Mouse (Mus musculus) heart, postnatal 0 days (tissue): ENCODE measurements around the gene Immp2l. TPM values are rescaled to one million over a fixed set of nuclear protein-coding genes. Genes with fewer than 3 reads are reported as not detected.

Experiments used
- ATAC-seq: fragments of 200-750 bp; cut with Nextera tagmentation; 2 replicates; pipeline ENCODE4 v1.8.0; 2017; ENCODE audit warnings: low read depth, moderate number of reproducible peaks, moderate library complexity; ENCODE audit not compliant: insufficient read depth
- DNase-seq: peaks from one replicate; pipeline ENCODE4 v3.0.0-alpha.2; 2016; ENCODE audit warnings: low spot score
- H3K27ac ChIP-seq: fragments of 300-500 bp; sonication (generic); 2 replicates; pipeline ENCODE4 v1.5.1; 2014; ENCODE audit warnings: low read depth, mild to moderate bottlenecking
- H3K27me3 ChIP-seq: fragments of 300-500 bp; sonication (generic); 2 replicates; pipeline ENCODE4 v1.6.1; 2014; ENCODE audit warnings: low read length, mixed read lengths; ENCODE audit not compliant: control insufficient read depth, insufficient read depth
- H3K36me3 ChIP-seq: fragments of 300-500 bp; sonication (generic); replicated peaks from 2 replicates; pipeline ENCODE4 v1.6.1; 2014; ENCODE audit warnings: low read length, mixed read lengths; ENCODE audit not compliant: control insufficient read depth, insufficient read depth
- H3K4me1 ChIP-seq: fragments of 300-500 bp; sonication (generic); 2 replicates; pipeline ENCODE4 v1.6.1; 2014; ENCODE audit warnings: antibody characterized with exemption; ENCODE audit not compliant: control insufficient read depth, insufficient read depth
- H3K4me2 ChIP-seq: fragments of 300-500 bp; sonication (generic); 2 replicates; pipeline ENCODE4 v1.6.1; 2014; ENCODE audit warnings: low read depth, mild to moderate bottlenecking, low read length, moderate library complexity
- H3K4me3 ChIP-seq: fragments of 300-500 bp; sonication (generic); 2 replicates; pipeline ENCODE4 v1.5.1; 2014; ENCODE audit warnings: low read depth, low read length
- H3K9ac ChIP-seq: fragments of 300-500 bp; sonication (generic); replicated peaks from 2 replicates; pipeline ENCODE4 v1.6.1; 2014; ENCODE audit warnings: low read depth, low read length, mixed read lengths
- H3K9me3 ChIP-seq: fragments of 300-500 bp; sonication (generic); replicated peaks from 2 replicates; pipeline ENCODE4 v1.6.1; 2016; ENCODE audit warnings: low read length; ENCODE audit not compliant: control insufficient read depth
- CTCF ChIP-seq: IDR thresholded peaks from 2 replicates; pipeline ENCODE4 v1.5.1; 2016; ENCODE audit warnings: antibody characterized with exemption, control low read depth, low read depth
- EP300 ChIP-seq: IDR thresholded peaks from 2 replicates; pipeline ENCODE4 v1.6.1; 2016; ENCODE audit warnings: antibody characterized with exemption, low read depth
- WGBS: fragments of 180-500 bp; shearing (Covaris S2); extraction: QIAGEN DNeasy Blood & Tissue Kit; methylation state at CpG from one replicate; pipeline ENCODE4 v1.1.7; 2014; 5-methylcytosine and 5-hydroxymethylcytosine counted together
- polyA plus RNA-seq: library from polyadenylated mRNA; unstranded; fragments of >200 nt; fragmentation: Nextera tagmentation; extraction: Ambion mirVana; gene quantifications from 2 replicates; pipeline ENCODE4 v1.2.1, GENCODE M21; 2015
- total RNA-seq: library from RNA; depleted of rRNA; stranded (reverse); fragments of >200 nt; gene quantifications from 2 replicates; pipeline ENCODE4 v1.2.3, GENCODE M21; 2014; ENCODE audit warnings: low replicate concordance

Immp2l gene
- total and polyA plus RNA-seq, 2 experiments from 2014 or later: 3.6 to 10.8 TPM

DNA sequence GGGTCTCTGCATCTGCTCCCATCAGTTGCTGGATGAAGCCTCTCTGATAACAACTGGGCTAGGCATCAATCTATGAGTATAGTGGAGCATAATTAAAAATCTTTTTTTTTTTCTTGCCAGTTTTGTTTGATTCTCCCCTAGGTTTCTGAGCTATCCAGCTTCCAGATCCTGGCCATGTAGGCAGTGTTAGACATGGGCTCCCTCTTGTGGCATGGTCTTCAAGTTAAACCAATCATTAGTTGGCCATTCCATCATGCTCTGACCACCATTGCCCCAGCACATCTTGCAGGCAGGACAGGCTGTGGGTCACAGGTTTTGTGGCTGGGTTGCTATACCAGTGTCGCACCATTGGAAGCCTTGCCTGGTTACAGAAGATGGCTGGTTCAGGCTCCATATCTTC is 656.3 kb downstream of the Immp2l start:
- no peaks in the 10 kb centered on the region for H3K36me3 ChIP-seq
- no peaks in the 10 kb centered on the region for H3K4me1 ChIP-seq
- no peaks in the 10 kb centered on the region for H3K27me3 ChIP-seq
- no peak overlapping the region for H3K9ac ChIP-seq
- no peaks in the 10 kb centered on the region for H3K9me3 ChIP-seq
- no peak overlapping the region for H3K4me3 ChIP-seq
- WGBS: 71% methylated on average over 1 of the region's 1 CpGs
- no peak overlapping the region for H3K4me2 ChIP-seq
- no peak for ATAC-seq
- no peak overlapping the region for H3K27ac ChIP-seq
- TF ChIP-seq CTCF (peak; percentile 44), EP300 (no peak)
- no peak for DNase-seq

GRCm38 (mm10) chr12:41682141-41682540 is 658.3 kb downstream of the Immp2l start:
- ATAC-seq: no peak
- no peak overlapping the region for H3K4me2 ChIP-seq
- no peak overlapping the region for H3K9ac ChIP-seq
- H3K4me3 ChIP-seq: no peak overlapping the region
- 50% methylated on average over 1 of the region's 1 CpGs for WGBS
- no peaks in the 10 kb centered on the region for H3K9me3 ChIP-seq
- no peaks in the 10 kb centered on the region for H3K36me3 ChIP-seq
- no peaks in the 10 kb centered on the region for H3K27me3 ChIP-seq
- no peaks in the 10 kb centered on the region for H3K4me1 ChIP-seq
- TF ChIP-seq CTCF (no peak), EP300 (no peak)
- no peak for DNase-seq
- no peak overlapping the region for H3K27ac ChIP-seq

- no peak for TF ChIP-seq CTCF
- TF ChIP-seq EP300: no peak
- Histone ChIP-seq H3K4me1 (no peaks in the 10 kb centered on the region), H3K27ac (no peak overlapping the region), H3K4me2 (no peak overlapping the region), H3K4me3 (no peak overlapping the region), H3K9me3 (no peaks in the 10 kb centered on the region), H3K27me3 (no peaks in the 10 kb centered on the region), H3K36me3 (no peaks in the 10 kb centered on the region), H3K9ac (no peak overlapping the region)
- DNase-seq (no peak), ATAC-seq (no peak)
- WGBS: 81% methylated on average over 3 of the region's 3 CpGs
Observed at GRCm38 (mm10) chr12:41689809-41690208, 665.9 kb downstream of the Immp2l start.

GRCm38 (mm10) chr12:41710608-41711007 is 686.7 kb downstream of the Immp2l start:
- Histone ChIP-seq H3K4me2 (no peak overlapping the region), H3K4me3 (no peak overlapping the region), H3K27me3 (no peaks in the 10 kb centered on the region), H3K36me3 (no peaks in the 10 kb centered on the region), H3K9me3 (no peaks in the 10 kb centered on the region), H3K9ac (no peak overlapping the region), H3K27ac (no peak overlapping the region), H3K4me1 (no peaks in the 10 kb centered on the region)
- no peak for TF ChIP-seq CTCF
- TF ChIP-seq EP300: no peak
- 55% methylated on average over 2 of the region's 2 CpGs for WGBS
- no peak for DNase-seq
- no peak for ATAC-seq

DNA sequence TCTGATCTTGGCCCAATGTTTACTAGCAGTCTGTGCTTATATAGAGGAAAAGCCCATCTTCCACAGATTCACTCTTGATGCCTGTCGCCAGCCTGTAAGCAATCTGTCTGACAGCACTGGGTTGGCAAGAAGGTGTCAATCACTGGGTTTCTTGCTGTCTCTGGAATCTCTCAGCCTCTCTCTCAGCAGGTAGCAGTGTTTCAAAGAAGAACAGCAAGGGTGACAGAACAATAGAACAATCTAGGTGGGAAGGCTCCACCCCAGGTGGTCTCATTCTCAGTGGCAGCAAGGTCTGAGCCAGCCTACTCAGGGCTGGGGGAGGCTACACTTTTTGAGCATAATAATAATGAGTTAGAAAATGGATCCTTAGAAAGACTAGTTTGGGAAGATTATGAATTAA is 693.1 kb downstream of the Immp2l start:
- no peaks in the 10 kb centered on the region for H3K4me1 ChIP-seq
- H3K9me3 ChIP-seq: peaks cover 5% of the 10 kb centered on the region; the same call in 1 of the 2 replicates
- 50% methylated on average over 1 of the region's 1 CpGs for WGBS
- H3K36me3 ChIP-seq: no peaks in the 10 kb centered on the region
- H3K4me2 ChIP-seq: no peak overlapping the region
- H3K4me3 ChIP-seq: no peak overlapping the region
- no peaks in the 10 kb centered on the region for H3K27me3 ChIP-seq
- ATAC-seq (no peak), DNase-seq (no peak)
- no peak for TF ChIP-seq CTCF
- no peak for TF ChIP-seq EP300
- no peak overlapping the region for H3K9ac ChIP-seq
- no peak overlapping the region for H3K27ac ChIP-seq

GRCm38 (mm10) chr12:41724585-41724984 is 700.7 kb downstream of the Immp2l start:
- H3K27me3 ChIP-seq: no peaks in the 10 kb centered on the region
- H3K27ac ChIP-seq: no peak overlapping the region

More at GRCm38 (mm10) chr12:41724585-41724984, 700.7 kb downstream of the Immp2l start:
- Histone ChIP-seq H3K9ac (no peak overlapping the region), H3K36me3 (no peaks in the 10 kb centered on the region), H3K4me1 (no peaks in the 10 kb centered on the region), H3K4me2 (no peak overlapping the region), H3K4me3 (no peak overlapping the region), H3K9me3 (no peaks in the 10 kb centered on the region)
- no peak for TF ChIP-seq EP300
- WGBS: 58% methylated on average over 2 of the region's 2 CpGs
- no peak for ATAC-seq
- no peak for DNase-seq
